8 mouse cellular contexts compared by ENCODE assay signal in the genomic region with DNA sequence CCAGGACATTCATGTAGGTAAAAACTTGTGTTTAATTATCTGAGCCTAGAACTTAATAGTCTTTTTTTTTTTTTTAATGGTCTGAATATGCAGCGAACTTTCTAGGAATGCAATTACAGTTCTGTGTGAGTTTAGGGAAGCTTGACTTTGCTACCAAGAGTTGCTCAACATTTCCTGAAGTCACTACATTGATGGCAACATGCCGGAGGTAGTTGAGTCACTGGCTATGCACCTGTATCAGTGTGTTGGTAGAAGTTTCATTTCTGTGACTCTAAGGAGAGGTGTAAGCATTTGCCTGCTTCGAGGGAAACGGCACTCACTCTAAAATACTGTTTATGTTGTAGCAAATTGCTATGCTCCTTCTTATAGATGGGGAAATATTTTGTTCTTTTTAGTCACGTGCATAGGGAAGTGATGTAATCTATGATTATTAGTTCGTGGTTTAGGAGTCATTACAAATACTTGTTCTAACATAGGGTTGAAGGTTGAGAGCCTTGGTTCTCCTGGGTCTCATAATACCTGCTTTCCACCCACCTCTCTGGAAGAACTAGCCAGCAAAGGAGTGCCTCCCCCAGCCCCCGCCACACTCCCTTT. TPM values are rescaled to one million over a fixed set of nuclear protein-coding genes. Genes with fewer than 3 reads are reported as not detected.
DNase-seq lines count a peak whose midpoint lies in the region; ATAC-seq and TF ChIP-seq lines count a peak whose summit lies in the region.

No protein-coding gene starts in this region.

- no peak for TF ChIP-seq POLR2A in bone marrow, adult 2 months (IDR thresholded peaks at IDR 0.05; ENCODE audit: borderline replicate concordance, control insufficient read depth, low read depth, low read length)

- peak overlapping the region; percentile 71 for H3K27ac ChIP-seq in bone marrow, adult 2 months (ENCODE audit: control insufficient read depth, insufficient read depth, low read depth, low read length, poor library complexity)
- H3K27ac ChIP-seq in hindbrain, embryonic 15.5 days (replicated peaks), result peak overlapping the region; percentile 95
- H3K27ac ChIP-seq in midbrain, embryonic 11.5 days (ENCODE audit: low read depth, low read length), result peak overlapping the region; percentile 79; the same call in 1 of the 2 replicates

- 10% methylated on average over 7 of the region's 7 CpGs for WGBS in bone marrow, adult 2 months
- WGBS in hindbrain, embryonic 15.5 days, result 73% methylated on average over 7 of the region's 7 CpGs
- WGBS in midbrain, embryonic 11.5 days, result 81% methylated on average over 7 of the region's 7 CpGs

- no peaks in the 10 kb centered on the region for H3K9me3 ChIP-seq in hindbrain, embryonic 15.5 days
- H3K9me3 ChIP-seq in midbrain, embryonic 11.5 days (ENCODE audit: control insufficient read depth, low read length), result no peaks in the 10 kb centered on the region

- H3K27me3 ChIP-seq in hindbrain, embryonic 15.5 days, result no peaks in the 10 kb centered on the region
- peaks cover 14% of the 10 kb centered on the region for H3K27me3 ChIP-seq in midbrain, embryonic 11.5 days (ENCODE audit: control insufficient read depth, insufficient read depth, low read length)

- peak; percentile 53 for DNase-seq in cerebellum, adult 9-10 months
- DNase-seq in cerebellum, adult 11-12 months, result no peak
- no peak for DNase-seq in midbrain, embryonic 11.5 days (ENCODE audit: low spot score, missing footprints)
- no peak for DNase-seq in cerebellum, adult 11 months
- DNase-seq in layer of hippocampus, postnatal 25 days (ENCODE audit: extremely low spot score in 1 of 2, low spot score in 1 of 2), result no peak
- no peak for DNase-seq in Muller cell, postnatal 12 days (ENCODE audit: inconsistent ontology term)

- TF ChIP-seq CTCF in bone marrow, adult 2 months (IDR thresholded peaks at IDR 0.05; ENCODE audit: control insufficient read depth, insufficient read depth, low read length), result no peak

- peak overlapping the region; percentile 10 for H3K4me3 ChIP-seq in bone marrow, adult 2 months (replicated peaks; ENCODE audit: control insufficient read depth, low read depth, low read length)
- peak overlapping the region; percentile 88 for H3K4me3 ChIP-seq in hindbrain, embryonic 15.5 days
- peak overlapping the region; percentile 79 for H3K4me3 ChIP-seq in midbrain, embryonic 11.5 days (ENCODE audit: low read depth, low read length)

- no peaks in the 10 kb centered on the region; the same call in 1 of the 2 replicates for H3K4me1 ChIP-seq in bone marrow, adult 2 months (ENCODE audit: control insufficient read depth, insufficient read depth, low read length)
- H3K4me1 ChIP-seq in hindbrain, embryonic 15.5 days (replicated peaks), result peaks cover 38% of the 10 kb centered on the region
- H3K4me1 ChIP-seq in midbrain, embryonic 11.5 days (ENCODE audit: control insufficient read depth, insufficient read depth, low read length), result peaks cover 14% of the 10 kb centered on the region

- no peak for ATAC-seq in hindbrain, embryonic 15.5 days (ENCODE audit: low FRiP score, low read depth)
- ATAC-seq in midbrain, embryonic 11.5 days (ENCODE audit: low FRiP score), result no peak

- H3K36me3 ChIP-seq in hindbrain, embryonic 15.5 days, result no peaks in the 10 kb centered on the region
- H3K36me3 ChIP-seq in midbrain, embryonic 11.5 days (ENCODE audit: control insufficient read depth, insufficient read depth, low read length), result no peaks in the 10 kb centered on the region

- peak overlapping the region; percentile 77 for H3K4me2 ChIP-seq in hindbrain, embryonic 15.5 days
- peak overlapping the region; percentile 91 for H3K4me2 ChIP-seq in midbrain, embryonic 11.5 days

- H3K9ac ChIP-seq in hindbrain, embryonic 15.5 days, result peak overlapping the region; percentile 100
- H3K9ac ChIP-seq in midbrain, embryonic 11.5 days (ENCODE audit: low read length), result peak overlapping the region; percentile 95; the same call in 1 of the 2 replicates

RNA-seq across cellular contexts. Expression of gene Gabbr1, which starts 1.0 kb away (rescaled TPM):
- 19.5 and 47.1 TPM in 2 replicates for polyA plus RNA-seq in bone marrow, adult 2 months (2011; ENCODE audit: insufficient read depth, insufficient read length, low replicate concordance, missing spikeins)
- polyA plus RNA-seq in hindbrain, embryonic 15.5 days (2015; fragmentation: Nextera tagmentation; extraction: Ambion mirVana), result 85.2 and 86.0 TPM in 2 replicates
- polyA plus RNA-seq in midbrain, embryonic 11.5 days (2014; fragmentation: Nextera tagmentation; extraction: Ambion mirVana), result 14.3 and 14.5 TPM in 2 replicates
- total RNA-seq in layer of hippocampus, postnatal 25 days (2021), result 100 to 1,000 TPM; 706 to 708 TPM

RNA-seq across cellular contexts. Expression of gene Mog, which starts 21.6 kb away (rescaled TPM):
- not detected in 2 replicates for polyA plus RNA-seq in bone marrow, adult 2 months (2011; ENCODE audit: insufficient read depth, insufficient read length, low replicate concordance, missing spikeins)
- 2.3 TPM in 2 replicates for polyA plus RNA-seq in hindbrain, embryonic 15.5 days (2015; fragmentation: Nextera tagmentation; extraction: Ambion mirVana)
- 0.18 and 0.42 TPM in 2 replicates for polyA plus RNA-seq in midbrain, embryonic 11.5 days (2014; fragmentation: Nextera tagmentation; extraction: Ambion mirVana)
- total RNA-seq in layer of hippocampus, postnatal 25 days (2021), result 100 to 1,000 TPM in 1 of 2 experiments, 10 to 100 TPM in 1; 96.8 to 121 TPM

RNA-seq across cellular contexts. Expression of gene Olfr90, which starts 43.6 kb away (rescaled TPM):
- polyA plus RNA-seq in bone marrow, adult 2 months (2011; ENCODE audit: insufficient read depth, insufficient read length, low replicate concordance, missing spikeins), result not detected in 2 replicates
- 0.08 TPM in 1 of 2 replicates, not detected in the other for polyA plus RNA-seq in hindbrain, embryonic 15.5 days (2015; fragmentation: Nextera tagmentation; extraction: Ambion mirVana)
- polyA plus RNA-seq in midbrain, embryonic 11.5 days (2014; fragmentation: Nextera tagmentation; extraction: Ambion mirVana), result not detected in 2 replicates
- under 1 TPM in 1 of 2 experiments, not detected in 1; 0.14 TPM for total RNA-seq in layer of hippocampus, postnatal 25 days (2021)

RNA-seq across cellular contexts. Expression of gene Zfp57, which starts 43.8 kb away (rescaled TPM):
- polyA plus RNA-seq in bone marrow, adult 2 months (2011; ENCODE audit: insufficient read depth, insufficient read length, low replicate concordance, missing spikeins), result 1.3 and 19.0 TPM in 2 replicates
- 222 and 250 TPM in 2 replicates for polyA plus RNA-seq in hindbrain, embryonic 15.5 days (2015; fragmentation: Nextera tagmentation; extraction: Ambion mirVana)
- polyA plus RNA-seq in midbrain, embryonic 11.5 days (2014; fragmentation: Nextera tagmentation; extraction: Ambion mirVana), result 89.9 and 102 TPM in 2 replicates
- 10 to 100 TPM; 14.5 to 21.7 TPM for total RNA-seq in layer of hippocampus, postnatal 25 days (2021)

RNA-seq across cellular contexts. Expression of gene Olfr91, which starts 53.3 kb away (rescaled TPM):
- polyA plus RNA-seq in bone marrow, adult 2 months (2011; ENCODE audit: insufficient read depth, insufficient read length, low replicate concordance, missing spikeins), result not detected in 2 replicates
- not detected in 2 replicates for polyA plus RNA-seq in hindbrain, embryonic 15.5 days (2015; fragmentation: Nextera tagmentation; extraction: Ambion mirVana)
- polyA plus RNA-seq in midbrain, embryonic 11.5 days (2014; fragmentation: Nextera tagmentation; extraction: Ambion mirVana), result not detected in 2 replicates
- not detected for total RNA-seq in layer of hippocampus, postnatal 25 days (2021)

Comparison
In these comparisons a context has a peak if more than half of its experiments do, and no peak if none do; other contexts are left out.
1. H3K4me3 ChIP-seq: peak in every context shown above with its lines; median percentile 88 in hindbrain, embryonic 15.5 days; 79 in midbrain, embryonic 11.5 days; 10 in bone marrow, adult 2 months.